Mouse (Mus musculus) CD4-positive helper T cell, adult 2 months (primary cell): Measurements from ENCODE around the gene Shf.

Experiments
- DNase-seq: peaks from one replicate; pipeline ENCODE4 v3.0.0-alpha.2; 2012; ENCODE audit warnings: low read depth, missing footprints, low spot score

Gene Shf

GRCm38 (mm10) chr2:122368081-122368971 is 636 bp downstream of the Shf start:
- DNase-seq, result no peak

- no peak for DNase-seq
These were observed 1.3 kb downstream of the Shf start for GRCm38 (mm10) chr2:122367701-122368080.

- DNase-seq, result no peak
These were observed 1.8 kb downstream of the Shf start for GRCm38 (mm10) chr2:122367181-122367580.

GRCm38 (mm10) chr2:122366706-122367105 is 2.3 kb downstream of the Shf start:
- DNase-seq, result no peak

- DNase-seq, result no peak
These were observed 2.9 kb downstream of the Shf start for GRCm38 (mm10) chr2:122366039-122366438.

- no peak for DNase-seq
These were observed 3.6 kb downstream of the Shf start for GRCm38 (mm10) chr2:122365244-122365866.

- no peak for DNase-seq
These were observed 4.5 kb downstream of the Shf start for GRCm38 (mm10) chr2:122364352-122364944.

- DNase-seq, result no peak
These were observed 6.1 kb downstream of the Shf start for GRCm38 (mm10) chr2:122362622-122363523.

GRCm38 (mm10) chr2:122361868-122362621 is 6.9 kb downstream of the Shf start:
- no peak for DNase-seq

GRCm38 (mm10) chr2:122361181-122361580 is 7.8 kb downstream of the Shf start:
- DNase-seq, result no peak

- no peak for DNase-seq
These were observed 8.7 kb downstream of the Shf start for GRCm38 (mm10) chr2:122360310-122360709.

GRCm38 (mm10) chr2:122356187-122356586 is 12.8 kb downstream of the Shf start:
- DNase-seq, result no peak

- no peak for DNase-seq
These were observed 13.6 kb downstream of the Shf start for GRCm38 (mm10) chr2:122355389-122355788.

GRCm38 (mm10) chr2:122354191-122354929 is 14.6 kb downstream of the Shf start:
- DNase-seq, result no peak

- DNase-seq, result no peak
These were observed 15.2 kb downstream of the Shf start for GRCm38 (mm10) chr2:122353765-122354164.

- DNase-seq, result no peak
These were observed 16.0 kb downstream of the Shf start for GRCm38 (mm10) chr2:122352992-122353391.

- no peak for DNase-seq
These were observed 17.0 kb downstream of the Shf start for GRCm38 (mm10) chr2:122351931-122352329.

- no peak for DNase-seq
These were observed 17.6 kb downstream of the Shf start for GRCm38 (mm10) chr2:122351156-122351930.

- DNase-seq, result no peak
These were observed 19.7 kb downstream of the Shf start for GRCm38 (mm10) chr2:122349136-122349785.
